Mouse (Mus musculus) hematopoietic stem cell, adult 5-6 weeks (primary cell): ENCODE results near the gene Grm6. TPM values are rescaled to one million over a fixed set of nuclear protein-coding genes. Genes with fewer than 3 reads are reported as not detected.

Experiments
- ATAC-seq, 2 experiments: fragments of 125-278 bp in 1 of 2; replicated peaks in 1 of 2; 2 replicates each; pipeline ENCODE4 v1.8.0; 2016 to 2017; ENCODE audit warnings: inconsistent platforms in 2 of 2, mild to moderate bottlenecking in 2 of 2, moderate number of reproducible peaks in 2 of 2, low read depth in 1 of 2, moderate TSS enrichment in 1 of 2; ENCODE audit not compliant: low FRiP score in 2 of 2, poor library complexity in 2 of 2, severe bottlenecking in 2 of 2, insufficient read depth in 1 of 2, low TSS enrichment in 1 of 2
- total RNA-seq: library from RNA; stranded (forward); fragments of 172-1452, 232-1000 nt; gene quantifications from 2 replicates; pipeline ENCODE4 v1.2.3, GENCODE M21; 2017

The Grm6 gene
- 0.25 TPM in 1 of 2 replicates, not detected in the other for total RNA-seq

GRCm38 (mm10) chr11:50850177-50850735 is at the start of gene Grm6:
Grm6 (plus strand) TSS chr11:50850685.
- ATAC-seq = peak; percentile 59 to 65; a peak in 3 of 4 replicates

- ATAC-seq = no peak
Measured at GRCm38 (mm10) chr11:50814233-50814632, 36.3 kb upstream of the Grm6 start.

GRCm38 (mm10) chr11:50826214-50826613 is 24.3 kb upstream of the Grm6 start:
- no peak for ATAC-seq

GRCm38 (mm10) chr11:50827010-50827953 is 23.2 kb upstream of the Grm6 start, which contains the start of gene Zfp354c:
Zfp354c (minus strand) TSS chr11:50827724.
- peak; percentile 91 to 97 for ATAC-seq

- peak; percentile 21 to 42; a peak in 1 of 4 replicates for ATAC-seq
Measured at GRCm38 (mm10) chr11:50835727-50836126, 14.8 kb upstream of the Grm6 start.

GRCm38 (mm10) chr11:50841023-50841735 is 9.3 kb upstream of the Grm6 start, which contains the start of gene Zfp879:
Zfp879 (minus strand) TSS chr11:50841552.
- ATAC-seq = peak; percentile 94 to 96

GRCm38 (mm10) chr11:50845951-50846350 is 4.5 kb upstream of the Grm6 start:
- no peak for ATAC-seq

- ATAC-seq = no peak
Measured at GRCm38 (mm10) chr11:50847047-50847446, 3.4 kb upstream of the Grm6 start.

- no peak for ATAC-seq
Measured at GRCm38 (mm10) chr11:50848520-50849137, 1.9 kb upstream of the Grm6 start.

- ATAC-seq = no peak
Measured at GRCm38 (mm10) chr11:50849310-50849709, 1.2 kb upstream of the Grm6 start.

- ATAC-seq = peak; percentile 20 to 22; a peak in 1 of 4 replicates
Measured at GRCm38 (mm10) chr11:50850989-50851601, 610 bp downstream of the Grm6 start.

GRCm38 (mm10) chr11:50878641-50879040 is 28.2 kb downstream of the Grm6 start:
- no peak for ATAC-seq

- ATAC-seq = 0 out of 4 replicates have a peak, but pooled peaks of 1 of the 2 experiments have one; percentile 25
Measured at GRCm38 (mm10) chr11:50883756-50884155, 33.3 kb downstream of the Grm6 start.

GRCm38 (mm10) chr11:50886231-50886932 is 35.9 kb downstream of the Grm6 start:
- no peak for ATAC-seq

GRCm38 (mm10) chr11:50886933-50887293 is 36.4 kb downstream of the Grm6 start:
- no peak for ATAC-seq

GRCm38 (mm10) chr11:50887390-50888128 is 37.1 kb downstream of the Grm6 start, which contains the start of gene Zfp454:
Zfp454 (minus strand) TSS chr11:50887651.
- peak in 1 of 2 experiments; percentile 46; a peak in 1 of 4 replicates for ATAC-seq
